Mouse (Mus musculus) right cerebral cortex, postnatal 10 days (tissue): ENCODE measurements at regions not wholly inside any gene's neighbourhood (a gene's known extent, or its start where the extent isn't known, plus 50 kb on each side); places are given as distances from the start of the nearest gene placed in this dataset.

Experiments
- DNase-seq, 2 experiments: peaks; one replicate each; pipeline ENCODE4 v3.0.0; 2021; ENCODE audit warnings: low spot score in 2 of 2

- DNase-seq: no peak
Measured at GRCm38 (mm10) chr9:6608428-6609283, 339.0 kb upstream of the Ddi1 start.
